Mouse (Mus musculus): Measurements from ENCODE around the gene Tab1. TPM values are rescaled to one million over a fixed set of nuclear protein-coding genes. Genes with fewer than 3 reads are reported as not detected.

Gene Tab1
- total RNA-seq, 4 experiments from 2014 or later = 24.4 to 30.0 (median 26.9) TPM

DNA sequence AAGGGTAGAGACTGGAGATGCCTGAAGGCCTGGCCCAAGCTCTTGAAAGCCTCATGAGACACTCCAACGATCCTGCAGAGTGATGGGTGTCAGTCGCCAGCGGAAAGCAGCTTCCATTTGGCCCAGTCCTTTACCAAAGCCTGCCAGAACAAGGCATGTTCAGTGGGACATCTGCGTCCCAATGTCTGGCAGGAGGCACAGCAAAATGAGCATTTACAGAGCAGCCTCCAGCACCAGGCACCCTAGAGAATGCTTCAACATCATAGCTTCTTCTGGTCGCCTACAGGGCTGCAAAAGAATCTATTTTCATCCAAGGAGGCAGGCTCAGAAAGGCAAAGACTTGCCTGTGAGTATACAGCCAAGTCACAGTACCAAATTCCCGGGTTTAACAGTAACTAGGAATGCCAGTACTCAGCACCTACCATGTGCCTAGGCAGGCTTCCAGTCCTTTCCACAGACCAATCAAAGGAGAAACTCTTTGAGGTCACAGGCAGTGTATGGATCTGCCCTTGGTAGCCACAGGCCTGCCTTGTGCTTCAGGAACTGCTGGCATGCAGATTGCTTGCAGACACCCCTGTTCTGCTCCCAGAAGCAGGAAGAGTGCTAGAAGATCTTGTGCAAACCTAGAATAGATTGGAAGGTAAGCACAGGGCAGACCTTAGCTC is 69.3 kb downstream of the Tab1 start:
- peak in 1 of 2 experiments; percentile 66 for DNase-seq (ENCODE audit: low spot score in 2 of 2)

GRCm38 (mm10) chr15:80203406-80203805 is 70.5 kb downstream of the Tab1 start:
- no peak for DNase-seq (ENCODE audit: low spot score in 2 of 2)

DNA sequence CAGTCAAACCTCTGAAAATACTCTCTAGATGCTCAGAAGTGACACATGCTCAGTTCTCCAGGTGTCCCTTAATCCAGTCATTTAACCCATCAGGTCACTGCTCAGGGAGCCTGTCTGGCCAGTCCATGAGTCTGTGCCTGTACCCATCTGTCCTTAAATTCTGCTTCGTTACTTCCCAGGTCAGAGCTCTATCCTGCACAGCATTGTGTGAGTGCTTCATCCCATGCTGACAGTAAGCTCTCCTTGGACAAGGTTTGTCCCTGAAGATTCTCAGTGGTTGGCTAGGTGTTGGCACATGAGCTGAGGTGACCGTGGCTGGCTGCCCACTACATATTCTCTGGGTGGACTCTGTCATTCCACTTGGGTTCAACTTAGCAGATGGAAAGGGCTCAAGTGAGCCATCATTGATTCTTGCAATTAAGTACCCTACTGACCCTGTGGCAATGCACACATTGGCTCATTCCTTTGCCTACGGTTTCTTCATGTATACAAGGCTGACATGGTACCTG is 73.2 kb downstream of the Tab1 start:
- no peak for DNase-seq (ENCODE audit: low spot score in 2 of 2)

DNA sequence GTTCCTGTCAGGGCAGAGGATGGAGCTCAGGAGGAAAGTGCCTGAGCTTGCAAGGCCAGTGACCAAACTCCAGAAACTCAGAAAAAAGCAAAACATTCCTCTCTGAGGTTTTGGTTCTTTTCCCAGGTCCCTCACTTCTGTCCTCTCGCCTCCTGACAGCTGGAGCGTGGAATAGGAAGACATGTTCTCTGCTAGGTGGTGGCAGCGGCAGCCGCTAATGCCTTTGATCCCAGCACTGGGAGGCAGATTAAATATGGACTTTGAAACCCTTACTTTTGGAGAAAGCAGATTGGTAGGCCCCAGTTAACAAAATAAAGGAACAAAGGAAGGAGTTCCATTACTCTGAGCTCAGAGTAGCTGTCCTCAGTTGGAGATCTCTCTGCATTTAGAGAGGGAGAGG is 75.5 kb downstream of the Tab1 start:
- DNase-seq (ENCODE audit: low spot score in 2 of 2) = no peak

Other genes with a start within 250 kb of the Tab1 start
- 1 to 10 TPM; 4.3 to 8.1 (median 6.0) TPM for gene Apobec3, start 241.5 kb upstream of the Tab1 start, total RNA-seq (2022)
- gene Cbx7, start 162.0 kb upstream of the Tab1 start, total RNA-seq (2022) = 10 to 100 TPM; 51.4 to 59.9 (median 55.5) TPM
- gene Pdgfb, start 118.2 kb upstream of the Tab1 start, total RNA-seq (2022) = 10 to 100 TPM; 26.4 to 31.9 (median 28.1) TPM
- gene Syngr1, start 41.8 kb upstream of the Tab1 start, total RNA-seq (2022) = 100 to 1,000 TPM; 430 to 460 (median 440) TPM
- gene Rpl3, start 41.3 kb upstream of the Tab1 start, total RNA-seq (2022) = 100 to 1,000 TPM; 506 to 560 (median 527) TPM
- 100 to 1,000 TPM; 118 to 134 (median 124) TPM for gene Mgat3, start 40.6 kb downstream of the Tab1 start, total RNA-seq (2022)
- 10 to 100 TPM; 30.2 to 33.7 (median 30.9) TPM for gene Mief1, start 100.9 kb downstream of the Tab1 start, total RNA-seq (2022)
- gene AC140267.1, start 102.7 kb downstream of the Tab1 start, total RNA-seq (2022) = 10 to 100 TPM in 2 of 4 experiments, 1 to 10 TPM in 2; 6.0 to 10.8 (median 9.5) TPM
- 100 to 1,000 TPM in 3 of 4 experiments, 10 to 100 TPM in 1; 98.1 to 118 (median 107) TPM for gene Atf4, start 122.1 kb downstream of the Tab1 start, total RNA-seq (2022)
- 10 to 100 TPM; 32.5 to 39.3 (median 38.4) TPM for gene Rps19bp1, start 131.2 kb downstream of the Tab1 start, total RNA-seq (2022)
- gene Cacna1i, start 154.1 kb downstream of the Tab1 start, total RNA-seq (2022) = 10 to 100 TPM; 64.3 to 80.9 (median 66.4) TPM

All from left cerebral cortex, adult 8-10 months (tissue).